Mouse (Mus musculus): ENCODE measurements around the gene Bicdl2. TPM values are rescaled to one million over a fixed set of nuclear protein-coding genes. Genes with fewer than 3 reads are reported as not detected.

Bicdl2 gene
- polyA plus RNA-seq, 1 experiment, result 0.49 TPM

DNA sequence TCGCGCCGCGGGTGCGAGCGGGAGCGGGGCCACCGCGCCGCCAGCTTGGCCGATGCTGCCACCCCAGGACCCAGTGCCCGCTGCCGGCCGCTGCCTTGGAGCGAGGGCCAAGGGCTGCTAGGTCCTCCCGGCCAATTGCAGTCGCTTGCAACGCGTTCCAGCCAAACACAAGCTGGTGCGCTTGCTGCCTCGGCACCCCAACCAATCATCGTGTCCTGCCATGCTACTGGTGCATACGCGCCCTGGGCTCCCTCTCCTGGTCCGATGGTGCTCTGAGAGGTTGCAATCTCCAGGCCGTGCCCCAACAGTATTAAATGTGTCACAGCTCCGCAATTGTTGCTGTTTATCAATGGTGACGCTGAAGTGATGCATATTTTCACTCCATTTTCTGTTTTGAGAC, 39.8 kb downstream of the Bicdl2 start:
- Histone ChIP-seq H3K36me3 (ENCODE audit: control insufficient read depth, insufficient read depth, low read length) (no peaks in the 10 kb centered on the region), H3K27me3 (ENCODE audit: control insufficient read depth, insufficient read depth, low read length) (peaks cover 13% of the 10 kb centered on the region; the same call in 1 of the 2 replicates), H3K4me3 (ENCODE audit: control insufficient read depth, insufficient read depth, low read length) (peak overlapping the region; percentile 29), H3K27ac (ENCODE audit: control insufficient read depth, insufficient read depth, low read length) (no peak overlapping the region), H3K4me1 (replicated peaks; ENCODE audit: control insufficient read depth, insufficient read depth, low read length) (peaks cover 10% of the 10 kb centered on the region; the same call in 1 of the 2 replicates)
- DNase-seq, result peak; percentile 81
- no peak for TF ChIP-seq CTCF (IDR thresholded peaks at IDR 0.05; ENCODE audit: borderline replicate concordance, control insufficient read depth, extremely low read depth, insufficient read depth, low read length, poor library complexity)
- no peak for TF ChIP-seq POLR2A (IDR thresholded peaks at IDR 0.05; ENCODE audit: control insufficient read depth, extremely low read depth, insufficient read depth, low read length, poor library complexity)
- WGBS, result under 1% methylated on average over 28 of the region's 28 CpGs

DNA sequence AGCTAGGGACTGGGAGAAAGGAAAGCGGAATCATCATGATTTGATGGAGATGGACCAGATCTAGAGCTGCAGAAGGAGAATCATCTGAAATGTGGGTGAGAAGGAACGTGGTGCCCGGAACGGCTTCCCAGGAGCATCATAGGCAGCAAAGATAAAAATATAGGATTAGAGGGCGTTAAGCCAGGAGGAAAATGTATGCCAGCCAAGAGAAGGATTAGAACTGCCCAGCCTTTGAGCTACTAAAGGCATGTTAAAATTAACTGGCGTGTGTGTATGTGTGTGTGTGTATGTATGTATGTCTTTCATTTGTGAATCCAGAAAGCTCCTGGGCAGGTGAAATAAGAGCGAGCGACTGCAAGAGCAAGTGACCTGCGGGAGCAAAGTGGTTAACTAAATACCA, 43.0 kb downstream of the Bicdl2 start:
- WGBS, result 94% methylated on average over 9 of the region's 9 CpGs
- TF ChIP-seq POLR2A (IDR thresholded peaks at IDR 0.05; ENCODE audit: control insufficient read depth, extremely low read depth, insufficient read depth, low read length, poor library complexity) (no peak), CTCF (IDR thresholded peaks at IDR 0.05; ENCODE audit: borderline replicate concordance, control insufficient read depth, extremely low read depth, insufficient read depth, low read length, poor library complexity) (no peak)
- Histone ChIP-seq H3K4me3 (ENCODE audit: control insufficient read depth, insufficient read depth, low read length) (no peak overlapping the region), H3K27ac (ENCODE audit: control insufficient read depth, insufficient read depth, low read length) (no peak overlapping the region), H3K27me3 (ENCODE audit: control insufficient read depth, insufficient read depth, low read length) (peaks cover 13% of the 10 kb centered on the region; the same call in 1 of the 2 replicates), H3K4me1 (replicated peaks; ENCODE audit: control insufficient read depth, insufficient read depth, low read length) (peaks cover 10% of the 10 kb centered on the region; the same call in 1 of the 2 replicates), H3K36me3 (ENCODE audit: control insufficient read depth, insufficient read depth, low read length) (no peaks in the 10 kb centered on the region)
- DNase-seq, result no peak

DNA sequence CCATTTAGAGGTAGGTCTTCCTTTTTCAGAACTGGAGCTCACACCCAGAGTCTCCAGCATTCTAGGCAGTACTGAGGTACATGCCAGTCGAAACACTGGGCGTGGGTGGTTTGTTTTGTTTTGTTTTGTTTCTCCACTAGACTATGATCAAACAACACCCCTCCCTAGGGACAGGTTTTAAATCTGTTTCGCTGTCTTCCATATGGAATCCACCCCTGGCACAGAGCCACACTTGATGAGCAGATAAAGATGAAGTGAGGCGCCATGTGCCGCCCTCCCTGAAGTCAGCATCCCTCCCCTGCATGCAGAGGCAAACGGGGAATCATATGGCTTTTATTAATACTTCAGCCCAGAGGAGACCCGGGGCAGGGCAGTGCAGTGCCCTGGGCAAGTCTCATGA, 44.4 kb downstream of the Bicdl2 start:
- Histone ChIP-seq H3K36me3 (ENCODE audit: control insufficient read depth, insufficient read depth, low read length) (no peaks in the 10 kb centered on the region), H3K4me1 (replicated peaks; ENCODE audit: control insufficient read depth, insufficient read depth, low read length) (peaks cover 3% of the 10 kb centered on the region; the same call in 1 of the 2 replicates), H3K27me3 (ENCODE audit: control insufficient read depth, insufficient read depth, low read length) (peaks cover 6% of the 10 kb centered on the region; the same call in 1 of the 2 replicates), H3K27ac (ENCODE audit: control insufficient read depth, insufficient read depth, low read length) (no peak overlapping the region), H3K4me3 (ENCODE audit: control insufficient read depth, insufficient read depth, low read length) (no peak overlapping the region)
- WGBS, result 82% methylated on average over 7 of the region's 7 CpGs
- DNase-seq, result no peak
- no peak for TF ChIP-seq POLR2A (IDR thresholded peaks at IDR 0.05; ENCODE audit: control insufficient read depth, extremely low read depth, insufficient read depth, low read length, poor library complexity)
- no peak for TF ChIP-seq CTCF (IDR thresholded peaks at IDR 0.05; ENCODE audit: borderline replicate concordance, control insufficient read depth, extremely low read depth, insufficient read depth, low read length, poor library complexity)

DNA sequence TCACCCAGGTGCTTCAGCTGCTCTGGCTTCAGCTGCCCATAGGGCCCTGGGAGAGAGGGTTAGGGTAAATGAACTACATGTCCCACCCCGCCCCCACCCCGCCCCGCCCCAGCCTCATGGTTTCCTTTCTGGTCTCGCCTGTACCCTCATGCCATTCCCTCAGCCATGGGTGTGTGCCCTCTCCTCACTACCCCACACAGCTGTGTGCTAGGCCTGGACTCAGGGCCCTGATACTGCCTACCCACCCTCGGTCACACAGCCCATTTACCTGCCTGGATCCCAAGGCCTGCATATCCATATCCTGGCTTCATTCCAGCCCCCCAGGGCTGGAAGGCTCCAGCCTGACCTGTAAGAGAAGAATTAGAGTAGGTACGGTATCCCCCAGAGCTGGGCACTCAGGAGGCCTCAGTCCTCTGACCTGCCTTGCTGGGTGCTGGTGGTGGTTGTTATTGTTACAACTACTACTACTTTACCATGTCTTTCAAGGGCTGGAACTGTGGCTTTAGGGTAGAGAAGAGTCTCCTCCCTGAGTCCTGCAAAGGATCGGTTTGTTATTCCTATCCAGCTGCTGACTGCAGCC, 45.3 kb downstream of the Bicdl2 start:
- WGBS, result 85% methylated on average over 7 of the region's 7 CpGs
- DNase-seq, result no peak
- no peak overlapping the region for H3K4me3 ChIP-seq (ENCODE audit: control insufficient read depth, insufficient read depth, low read length)
- no peak overlapping the region for H3K27ac ChIP-seq (ENCODE audit: control insufficient read depth, insufficient read depth, low read length)
- no peaks in the 10 kb centered on the region for H3K27me3 ChIP-seq (ENCODE audit: control insufficient read depth, insufficient read depth, low read length)
- H3K4me1 ChIP-seq (replicated peaks; ENCODE audit: control insufficient read depth, insufficient read depth, low read length), result no peaks in the 10 kb centered on the region
- no peaks in the 10 kb centered on the region for H3K36me3 ChIP-seq (ENCODE audit: control insufficient read depth, insufficient read depth, low read length)
- TF ChIP-seq CTCF (IDR thresholded peaks at IDR 0.05; ENCODE audit: borderline replicate concordance, control insufficient read depth, extremely low read depth, insufficient read depth, low read length, poor library complexity), result no peak
- TF ChIP-seq POLR2A (IDR thresholded peaks at IDR 0.05; ENCODE audit: control insufficient read depth, extremely low read depth, insufficient read depth, low read length, poor library complexity), result no peak

DNA sequence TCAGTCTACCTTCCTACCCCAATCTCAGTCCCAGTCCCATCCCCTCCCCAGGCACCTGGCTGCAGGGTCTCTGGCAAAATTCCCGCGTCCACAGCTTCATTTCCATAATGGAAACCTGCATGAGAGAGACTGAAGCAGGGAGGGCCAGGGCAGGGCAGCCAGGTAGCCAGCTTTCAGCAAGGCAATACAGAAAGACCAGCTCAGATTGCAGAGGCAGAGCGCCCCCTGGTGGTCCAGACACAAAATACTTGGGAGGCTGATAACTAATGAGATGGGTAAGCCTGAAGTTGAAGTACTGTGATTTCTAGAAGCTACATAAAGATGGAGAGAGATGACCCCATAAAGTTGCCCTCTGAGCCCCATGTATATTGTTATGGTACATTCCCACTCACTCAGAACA, 45.9 kb downstream of the Bicdl2 start:
- H3K27ac ChIP-seq (ENCODE audit: control insufficient read depth, insufficient read depth, low read length), result no peak overlapping the region
- TF ChIP-seq CTCF (IDR thresholded peaks at IDR 0.05; ENCODE audit: borderline replicate concordance, control insufficient read depth, extremely low read depth, insufficient read depth, low read length, poor library complexity), result peak; percentile 79; the same call in 1 of the 2 replicates
- no peak for TF ChIP-seq POLR2A (IDR thresholded peaks at IDR 0.05; ENCODE audit: control insufficient read depth, extremely low read depth, insufficient read depth, low read length, poor library complexity)
- no peak overlapping the region for H3K4me3 ChIP-seq (ENCODE audit: control insufficient read depth, insufficient read depth, low read length)
- H3K36me3 ChIP-seq (ENCODE audit: control insufficient read depth, insufficient read depth, low read length), result no peaks in the 10 kb centered on the region
- H3K4me1 ChIP-seq (replicated peaks; ENCODE audit: control insufficient read depth, insufficient read depth, low read length), result no peaks in the 10 kb centered on the region
- WGBS, result 3% methylated on average over 3 of the region's 3 CpGs
- H3K27me3 ChIP-seq (ENCODE audit: control insufficient read depth, insufficient read depth, low read length), result no peaks in the 10 kb centered on the region
- DNase-seq, result peak; percentile 66

DNA sequence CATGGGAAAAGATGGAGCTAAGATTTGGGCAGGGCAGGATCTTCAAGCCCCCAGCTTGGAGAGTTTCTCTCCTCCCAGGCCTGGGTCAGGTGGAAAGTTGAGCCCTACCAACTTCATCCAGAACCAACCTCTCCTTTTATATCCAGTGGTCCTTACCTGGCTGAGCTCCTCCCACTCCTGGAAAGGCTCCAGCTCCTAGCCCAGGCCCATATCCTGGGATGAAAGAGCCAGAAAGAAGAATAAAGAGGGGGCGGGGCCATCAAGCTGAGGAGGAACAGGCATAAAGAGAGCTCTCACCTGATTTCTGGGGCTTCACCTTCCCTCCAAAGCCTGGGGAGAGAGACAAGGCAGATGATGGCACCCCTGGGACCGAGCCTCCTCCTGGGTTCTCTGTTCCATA, 56.7 kb downstream of the Bicdl2 start:
- no peak overlapping the region for H3K27ac ChIP-seq (ENCODE audit: control insufficient read depth, insufficient read depth, low read length)
- H3K4me3 ChIP-seq (ENCODE audit: control insufficient read depth, insufficient read depth, low read length), result no peak overlapping the region
- no peak for DNase-seq
- TF ChIP-seq CTCF (IDR thresholded peaks at IDR 0.05; ENCODE audit: borderline replicate concordance, control insufficient read depth, extremely low read depth, insufficient read depth, low read length, poor library complexity) (no peak), POLR2A (IDR thresholded peaks at IDR 0.05; ENCODE audit: control insufficient read depth, extremely low read depth, insufficient read depth, low read length, poor library complexity) (no peak)
- H3K4me1 ChIP-seq (replicated peaks; ENCODE audit: control insufficient read depth, insufficient read depth, low read length), result no peaks in the 10 kb centered on the region
- no peaks in the 10 kb centered on the region for H3K36me3 ChIP-seq (ENCODE audit: control insufficient read depth, insufficient read depth, low read length)
- H3K27me3 ChIP-seq (ENCODE audit: control insufficient read depth, insufficient read depth, low read length), result no peaks in the 10 kb centered on the region
- 88% methylated on average over 2 of the region's 2 CpGs for WGBS

Other genes with a start within 250 kb of the Bicdl2 start
- gene Vmn2r117, start 180.8 kb upstream of the Bicdl2 start, polyA plus RNA-seq (2012; rRNA removed), result not detected in 2 replicates
- 23.5 and 24.4 TPM in 2 replicates for gene Zfp213, start 96.3 kb upstream of the Bicdl2 start, polyA plus RNA-seq (2012; rRNA removed)
- gene Zfp13, start 61.0 kb upstream of the Bicdl2 start, polyA plus RNA-seq (2012; rRNA removed), result 2.5 and 3.0 TPM in 2 replicates
- 0.18 and 0.20 TPM in 2 replicates for gene Zscan10, start 59.6 kb upstream of the Bicdl2 start, polyA plus RNA-seq (2012; rRNA removed)
- 7.2 and 7.4 TPM in 2 replicates for gene Mmp25, start 15.2 kb upstream of the Bicdl2 start, polyA plus RNA-seq (2012; rRNA removed)
- 143 and 192 TPM in 2 replicates for gene Hcfc1r1, start 13.1 kb downstream of the Bicdl2 start, polyA plus RNA-seq (2012; rRNA removed)
- gene Thoc6, start 13.4 kb downstream of the Bicdl2 start, polyA plus RNA-seq (2012; rRNA removed), result 78.3 and 84.5 TPM in 2 replicates
- 10.2 and 11.4 TPM in 2 replicates for gene Tnfrsf12a, start 17.0 kb downstream of the Bicdl2 start, polyA plus RNA-seq (2012; rRNA removed)
- gene Cldn6, start 18.7 kb downstream of the Bicdl2 start, polyA plus RNA-seq (2012; rRNA removed), result 0.47 and 0.51 TPM in 2 replicates
- gene Cldn9, start 23.5 kb downstream of the Bicdl2 start, polyA plus RNA-seq (2012; rRNA removed), result 1.1 and 1.9 TPM in 2 replicates
- gene 1520401A03Rik, start 62.3 kb downstream of the Bicdl2 start, polyA plus RNA-seq (2012; rRNA removed), result 0.19 and 0.27 TPM in 2 replicates
- gene Pkmyt1, start 65.8 kb downstream of the Bicdl2 start, polyA plus RNA-seq (2012; rRNA removed), result 145 and 182 TPM in 2 replicates
- 12.4 and 13.2 TPM in 2 replicates for gene Paqr4, start 80.4 kb downstream of the Bicdl2 start, polyA plus RNA-seq (2012; rRNA removed)
- gene Kremen2, start 85.3 kb downstream of the Bicdl2 start, polyA plus RNA-seq (2012; rRNA removed), result 2.8 and 3.8 TPM in 2 replicates
- gene Flywch1, start 111.1 kb downstream of the Bicdl2 start, polyA plus RNA-seq (2012; rRNA removed), result 32.0 and 33.6 TPM in 2 replicates
- gene Flywch2, start 125.6 kb downstream of the Bicdl2 start, polyA plus RNA-seq (2012; rRNA removed), result 2.3 and 4.0 TPM in 2 replicates
- gene Srrm2, start 130.0 kb downstream of the Bicdl2 start, polyA plus RNA-seq (2012; rRNA removed), result 874 and 1,056 TPM in 2 replicates
- gene Elob, start 168.6 kb downstream of the Bicdl2 start, polyA plus RNA-seq (2012; rRNA removed), result 639 and 815 TPM in 2 replicates
- gene Prss33, start 175.6 kb downstream of the Bicdl2 start, polyA plus RNA-seq (2012; rRNA removed), result 1.6 and 2.8 TPM in 2 replicates
- gene Prss32, start 183.3 kb downstream of the Bicdl2 start, polyA plus RNA-seq (2012; rRNA removed), result 0.51 and 0.65 TPM in 2 replicates
- 0.34 and 0.59 TPM in 2 replicates for gene Prss41, start 183.7 kb downstream of the Bicdl2 start, polyA plus RNA-seq (2012; rRNA removed)
- gene Prss21, start 207.6 kb downstream of the Bicdl2 start, polyA plus RNA-seq (2012; rRNA removed), result 0.11 TPM in 1 of 2 replicates, not detected in the other
- 0.58 TPM in 1 of 2 replicates, not detected in the other for gene Dcpp1, start 220.4 kb downstream of the Bicdl2 start, polyA plus RNA-seq (2012; rRNA removed)
- 0.35 and 0.55 TPM in 2 replicates for gene Dcpp2, start 220.4 kb downstream of the Bicdl2 start, polyA plus RNA-seq (2012; rRNA removed)